Mouse (Mus musculus): ENCODE data around the gene Tbc1d14.
A peak's percentile ranks its signal among the peaks of the same experiment; 100 is the strongest.

Tbc1d14 gene

GRCm38 (mm10) chr5:36575745-36576144 lies 17.3 kb downstream of the Tbc1d14 start:
- DNase-seq, result peak; percentile 55

GRCm38 (mm10) chr5:36575227-36575626 lies 17.8 kb downstream of the Tbc1d14 start:
- DNase-seq, result peak; percentile 82

GRCm38 (mm10) chr5:36574147-36574870 lies 18.8 kb downstream of the Tbc1d14 start:
- peak; percentile 52 for DNase-seq

- DNase-seq, result no peak
Observed at GRCm38 (mm10) chr5:36573354-36573753, 19.7 kb downstream of the Tbc1d14 start.

GRCm38 (mm10) chr5:36571371-36571770 lies 21.7 kb downstream of the Tbc1d14 start:
- DNase-seq, result no peak

GRCm38 (mm10) chr5:36570546-36571245 lies 22.4 kb downstream of the Tbc1d14 start:
- DNase-seq, result no peak

GRCm38 (mm10) chr5:36570098-36570497 lies 23.0 kb downstream of the Tbc1d14 start:
- no peak for DNase-seq

- DNase-seq, result peak; percentile 71
Observed at GRCm38 (mm10) chr5:36568118-36568517, 25.0 kb downstream of the Tbc1d14 start.

- DNase-seq, result no peak
Observed at GRCm38 (mm10) chr5:36567627-36568026, 25.4 kb downstream of the Tbc1d14 start.

GRCm38 (mm10) chr5:36564530-36564929 lies 28.5 kb downstream of the Tbc1d14 start:
- no peak for DNase-seq

GRCm38 (mm10) chr5:36563741-36564140 lies 29.3 kb downstream of the Tbc1d14 start:
- DNase-seq, result no peak

- no peak for DNase-seq
Observed at GRCm38 (mm10) chr5:36562791-36563445, 30.2 kb downstream of the Tbc1d14 start.

GRCm38 (mm10) chr5:36561509-36561908 lies 31.6 kb downstream of the Tbc1d14 start:
- DNase-seq, result peak; percentile 59

GRCm38 (mm10) chr5:36560490-36560889 lies 32.6 kb downstream of the Tbc1d14 start:
- no peak for DNase-seq

- no peak for DNase-seq
Observed at GRCm38 (mm10) chr5:36559510-36560235, 33.4 kb downstream of the Tbc1d14 start.

- DNase-seq, result no peak
Observed at GRCm38 (mm10) chr5:36559106-36559505, 34.0 kb downstream of the Tbc1d14 start.

- DNase-seq, result no peak
Observed at GRCm38 (mm10) chr5:36558526-36558925, 34.5 kb downstream of the Tbc1d14 start.

- DNase-seq, result peak; percentile 59
Observed at GRCm38 (mm10) chr5:36557584-36558308, 35.3 kb downstream of the Tbc1d14 start.

- no peak for DNase-seq
Observed at GRCm38 (mm10) chr5:36556906-36557305, 36.2 kb downstream of the Tbc1d14 start.

- no peak for DNase-seq
Observed at GRCm38 (mm10) chr5:36556289-36556688, 36.8 kb downstream of the Tbc1d14 start.

GRCm38 (mm10) chr5:36554496-36554895 lies 38.6 kb downstream of the Tbc1d14 start:
- DNase-seq, result no peak

GRCm38 (mm10) chr5:36553886-36554285 lies 39.2 kb downstream of the Tbc1d14 start:
- no peak for DNase-seq

Measured in kidney, postnatal 10 days (tissue).